Mouse (Mus musculus): Measurements from ENCODE around the gene Alkbh1.

DNA sequence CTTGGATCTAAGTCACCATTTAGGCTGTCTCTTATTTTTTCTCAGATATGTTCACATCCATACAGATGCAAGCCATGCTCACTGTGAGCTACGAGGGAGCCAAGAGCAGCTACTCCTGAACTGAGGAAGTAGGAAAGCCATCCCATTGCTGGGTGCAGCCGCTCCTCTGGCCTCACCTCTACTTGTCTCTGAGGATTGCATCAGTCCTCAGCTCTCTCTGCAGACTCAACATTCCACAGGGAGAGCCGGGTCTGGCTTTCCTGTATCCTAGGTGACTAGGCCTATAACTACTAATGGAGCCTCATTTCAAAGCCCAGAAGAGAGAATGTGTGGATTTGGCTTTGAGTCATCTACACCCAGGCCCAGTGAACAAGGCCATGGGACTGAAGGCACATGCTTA, 38.1 kb downstream of the Alkbh1 start:
- TF ChIP-seq POLR2A (IDR thresholded peaks at IDR 0.05; ENCODE audit: insufficient read depth, low read depth, low read length): no peak
- TF ChIP-seq CTCF (IDR thresholded peaks at IDR 0.05): no peak
